Mouse (Mus musculus) bone marrow, adult 2 months (tissue): ENCODE measurements at regions not wholly inside any gene's neighbourhood (a gene's known extent, or its start where the extent isn't known, plus 50 kb on each side); places are given as distances from the start of the nearest gene placed in this dataset.

Source experiments
- CTCF ChIP-seq: fragments of 200-500 bp; IDR thresholded peaks from 2 replicates; pipeline ENCODE4 v1.5.1; 2011; ENCODE audit warnings: low read length, control low read depth; ENCODE audit not compliant: control insufficient read depth, insufficient read depth
- POLR2A ChIP-seq: fragments of 200-500 bp; IDR thresholded peaks from 2 replicates; pipeline ENCODE4 v1.6.1; 2011; ENCODE audit warnings: low read depth, mild to moderate bottlenecking, control low read depth, low read length, borderline replicate concordance; ENCODE audit not compliant: control insufficient read depth

GRCm38 (mm10) chr13:52341981-52342380, 189.1 kb downstream of the Diras2 start:
- TF ChIP-seq CTCF = no peak
- TF ChIP-seq POLR2A = no peak
